Mouse (Mus musculus): ENCODE data around the gene Slc41a2.

DNA sequence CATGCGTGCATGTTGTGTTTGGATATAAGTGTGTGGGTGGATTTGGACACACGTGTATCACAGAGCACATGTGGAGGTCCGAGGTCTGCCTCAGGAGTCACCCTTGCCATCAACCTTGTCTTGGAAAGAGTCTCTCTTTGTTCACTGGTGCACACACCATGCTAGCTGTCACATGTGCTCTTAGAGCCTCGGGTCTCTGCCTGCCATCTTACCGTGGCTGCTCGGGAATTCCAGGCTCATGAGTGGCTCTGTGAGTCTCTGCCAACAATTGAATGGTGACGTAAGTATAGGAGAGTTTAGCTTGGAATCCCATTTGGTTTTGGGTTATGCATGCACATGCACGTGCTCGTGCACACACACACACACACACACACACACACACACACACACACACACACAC, 138.4 kb downstream of the Slc41a2 start:
- TF ChIP-seq CTCF (IDR thresholded peaks at IDR 0.05; ENCODE audit: borderline replicate concordance, insufficient read depth, low read depth, low read length) = no peak
- no peak for TF ChIP-seq POLR2A (IDR thresholded peaks at IDR 0.05; ENCODE audit: borderline replicate concordance, insufficient read depth, low read length)

Measured in cerebellum, adult 2 months (tissue).